Comparison of ENCODE assay signal across 9 mouse cellular contexts in genomic region chr11:30676086-30676485, GRCm38 (mm10). TPM values are rescaled to one million over a fixed set of nuclear protein-coding genes. Genes with fewer than 3 reads are reported as not detected.
DNase-seq lines count a peak whose midpoint lies in the region; ATAC-seq and TF ChIP-seq lines count a peak whose summit lies in the region.
"Had no signal": no experiment of that assay in that cellular context is flagged by ENCODE, and none has a peak within 500 bp of the region (broad histone marks: within the 10 kb centered on the region; RNA-seq: fewer than 3 reads in every experiment).

No protein-coding gene starts in this region.

- peak; percentile 94 for TF ChIP-seq CTCF in layer of hippocampus, adult 2 months (conservative IDR thresholded peaks at IDR 0.05)

- H3K27ac ChIP-seq in layer of hippocampus, adult 2 months = no peak overlapping the region

- no peak overlapping the region for H3K4me3 ChIP-seq in layer of hippocampus, adult 2 months

- peak; percentile 60 for DNase-seq in gastrocnemius, adult 18-20 months (ENCODE audit: low spot score)
- DNase-seq in gastrocnemius, postnatal 25 days = no peak
- peak; percentile 24 for DNase-seq in urinary bladder, postnatal 14 days (ENCODE audit: low spot score)
- DNase-seq in urinary bladder, adult 2 months (ENCODE audit: low spot score) = no peak
- DNase-seq in embryo, embryonic 10.5 days (ENCODE audit: low spot score) = peak; percentile 36
- DNase-seq in layer of hippocampus, adult 2 months (ENCODE audit: low spot score in 2 of 2) = peak; percentile 66 to 74
- peak; percentile 49 for DNase-seq in retina, embryonic 14.5 days (ENCODE audit: low spot score)

- ATAC-seq in granulocyte monocyte progenitor cell, adult 5-6 weeks (replicated peaks; ENCODE audit: poor library complexity, severe bottlenecking) = no peak; the same call in 1 of the 2 replicates

RNA-seq across cellular contexts. Expression of gene Acyp2, which starts 26.7 kb away (rescaled TPM):
- total RNA-seq in gastrocnemius, adult 18-20 months (2021) = 100 to 1,000 TPM; 139 to 144 TPM
- 100 to 1,000 TPM; 105 to 111 TPM for total RNA-seq in gastrocnemius, postnatal 25 days (2021)
- polyA plus RNA-seq in urinary bladder, adult 2 months (2012; rRNA removed) = 34.8 and 35.4 TPM in 2 replicates
- total RNA-seq in layer of hippocampus, adult 2 months (2021) = 10 to 100 TPM; 21.2 to 22.4 TPM
- total RNA-seq in granulocyte monocyte progenitor cell, adult 5-6 weeks (2014; fragmentation: Nextera tagmentation) = 2.1 and 13.6 TPM in 2 replicates
- total RNA-seq in granulocyte monocyte progenitor cell, adult 5-6 weeks (2017) = 0.72 and 4.3 TPM in 2 replicates
- total RNA-seq: neutrophil, adult 5-6 weeks had no signal

Comparison
In these comparisons a context has a peak if more than half of its experiments do, and no peak if none do; other contexts are left out.
1. DNase-seq: peak in gastrocnemius, adult 18-20 months (single experiment), urinary bladder, postnatal 14 days (single experiment), embryo, embryonic 10.5 days (single experiment), layer of hippocampus, adult 2 months (2 of 2) and retina, embryonic 14.5 days (single experiment); none in gastrocnemius, postnatal 25 days (single experiment) and urinary bladder, adult 2 months (single experiment).